Mouse (Mus musculus): ENCODE measurements around the gene Tnfrsf13c. TPM values are rescaled to one million over a fixed set of nuclear protein-coding genes. Genes with fewer than 3 reads are reported as not detected.

Gene Tnfrsf13c
- polyA plus RNA-seq, 1 experiment from 2014 or later, result not detected

- WGBS, result 21% methylated on average over 30 of the region's 30 CpGs
- Histone ChIP-seq H3K27me3 (ENCODE audit: insufficient read depth, low read length) (peaks cover 72% of the 10 kb centered on the region), H3K4me3 (ENCODE audit: low read depth, low read length) (no peak overlapping the region), H3K4me1 (ENCODE audit: insufficient read depth) (no peaks in the 10 kb centered on the region), H3K9me3 (ENCODE audit: low read depth, low read length) (no peaks in the 10 kb centered on the region), H3K4me2 (no peak overlapping the region), H3K27ac (ENCODE audit: low read depth) (no peak overlapping the region), H3K36me3 (ENCODE audit: insufficient read depth) (peaks cover 35% of the 10 kb centered on the region), H3K9ac (no peak overlapping the region)
- TF ChIP-seq CTCF (IDR thresholded peaks at IDR 0.05; ENCODE audit: low read depth), result no peak
- DNase-seq, result peak; percentile 23
- no peak for ATAC-seq (ENCODE audit: insufficient read depth)
These were observed 16.5 kb downstream of the Tnfrsf13c start for GRCm38 (mm10) chr15:82207504-82208219.

GRCm38 (mm10) chr15:82207105-82207459, 17.1 kb downstream of the Tnfrsf13c start:
- H3K36me3 ChIP-seq (ENCODE audit: insufficient read depth), result peaks cover 40% of the 10 kb centered on the region
- peaks cover 67% of the 10 kb centered on the region for H3K27me3 ChIP-seq (ENCODE audit: insufficient read depth, low read length)
- no peak overlapping the region for H3K27ac ChIP-seq (ENCODE audit: low read depth)
- H3K4me3 ChIP-seq (ENCODE audit: low read depth, low read length), result no peak overlapping the region
- DNase-seq (no peak), ATAC-seq (ENCODE audit: insufficient read depth) (no peak)
- H3K4me1 ChIP-seq (ENCODE audit: insufficient read depth), result no peaks in the 10 kb centered on the region
- H3K9ac ChIP-seq, result no peak overlapping the region
- H3K9me3 ChIP-seq (ENCODE audit: low read depth, low read length), result no peaks in the 10 kb centered on the region
- H3K4me2 ChIP-seq, result no peak overlapping the region
- TF ChIP-seq CTCF (IDR thresholded peaks at IDR 0.05; ENCODE audit: low read depth), result no peak
- 11% methylated on average over 34 of the region's 34 CpGs for WGBS

- peaks cover 46% of the 10 kb centered on the region for H3K36me3 ChIP-seq (ENCODE audit: insufficient read depth)
- ATAC-seq (ENCODE audit: insufficient read depth) (peak; percentile 70), DNase-seq (peak; percentile 72)
- no peak overlapping the region for H3K4me3 ChIP-seq (ENCODE audit: low read depth, low read length)
- H3K9me3 ChIP-seq (ENCODE audit: low read depth, low read length), result no peaks in the 10 kb centered on the region
- WGBS, result 41% methylated on average over 9 of the region's 9 CpGs
- H3K4me2 ChIP-seq, result no peak overlapping the region
- no peak overlapping the region for H3K9ac ChIP-seq
- TF ChIP-seq CTCF (IDR thresholded peaks at IDR 0.05; ENCODE audit: low read depth), result no peak
- H3K27ac ChIP-seq (ENCODE audit: low read depth), result no peak overlapping the region
- H3K27me3 ChIP-seq (ENCODE audit: insufficient read depth, low read length), result peaks cover 61% of the 10 kb centered on the region
- no peaks in the 10 kb centered on the region for H3K4me1 ChIP-seq (ENCODE audit: insufficient read depth)
These were observed 17.6 kb downstream of the Tnfrsf13c start for GRCm38 (mm10) chr15:82206365-82207104.

GRCm38 (mm10) chr15:82204680-82205371, 19.3 kb downstream of the Tnfrsf13c start:
- Histone ChIP-seq H3K4me3 (ENCODE audit: low read depth, low read length) (no peak overlapping the region), H3K27ac (ENCODE audit: low read depth) (no peak overlapping the region), H3K4me2 (no peak overlapping the region), H3K36me3 (ENCODE audit: insufficient read depth) (peaks cover 60% of the 10 kb centered on the region), H3K4me1 (ENCODE audit: insufficient read depth) (no peaks in the 10 kb centered on the region), H3K27me3 (ENCODE audit: insufficient read depth, low read length) (peaks cover 44% of the 10 kb centered on the region), H3K9ac (no peak overlapping the region), H3K9me3 (ENCODE audit: low read depth, low read length) (no peaks in the 10 kb centered on the region)
- DNase-seq, result no peak
- WGBS, result 65% methylated on average over 10 of the region's 10 CpGs
- no peak for TF ChIP-seq CTCF (IDR thresholded peaks at IDR 0.05; ENCODE audit: low read depth)
- no peak for ATAC-seq (ENCODE audit: insufficient read depth)

- Histone ChIP-seq H3K4me3 (ENCODE audit: low read depth, low read length) (no peak overlapping the region), H3K36me3 (ENCODE audit: insufficient read depth) (peaks cover 71% of the 10 kb centered on the region), H3K9ac (no peak overlapping the region), H3K4me2 (no peak overlapping the region), H3K9me3 (ENCODE audit: low read depth, low read length) (no peaks in the 10 kb centered on the region), H3K27me3 (ENCODE audit: insufficient read depth, low read length) (peaks cover 34% of the 10 kb centered on the region), H3K4me1 (ENCODE audit: insufficient read depth) (no peaks in the 10 kb centered on the region), H3K27ac (ENCODE audit: low read depth) (no peak overlapping the region)
- no peak for TF ChIP-seq CTCF (IDR thresholded peaks at IDR 0.05; ENCODE audit: low read depth)
- WGBS, result 84% methylated on average over 20 of the region's 20 CpGs
- DNase-seq, result no peak
- no peak for ATAC-seq (ENCODE audit: insufficient read depth)
These were observed 20.4 kb downstream of the Tnfrsf13c start for GRCm38 (mm10) chr15:82203611-82204351.

GRCm38 (mm10) chr15:82203090-82203489, 21.1 kb downstream of the Tnfrsf13c start:
- Histone ChIP-seq H3K9ac (no peak overlapping the region), H3K4me3 (ENCODE audit: low read depth, low read length) (no peak overlapping the region), H3K9me3 (ENCODE audit: low read depth, low read length) (no peaks in the 10 kb centered on the region), H3K4me2 (no peak overlapping the region), H3K27me3 (ENCODE audit: insufficient read depth, low read length) (peaks cover 27% of the 10 kb centered on the region), H3K36me3 (ENCODE audit: insufficient read depth) (peaks cover 78% of the 10 kb centered on the region), H3K27ac (ENCODE audit: low read depth) (no peak overlapping the region), H3K4me1 (ENCODE audit: insufficient read depth) (no peaks in the 10 kb centered on the region)
- TF ChIP-seq CTCF (IDR thresholded peaks at IDR 0.05; ENCODE audit: low read depth), result no peak
- 95% methylated on average over 10 of the region's 10 CpGs for WGBS
- no peak for DNase-seq
- ATAC-seq (ENCODE audit: insufficient read depth), result no peak

Data from lung, embryonic 14.5 days (tissue).